Mouse (Mus musculus) heart, embryonic 11.5 days (tissue): Measurements from ENCODE around the gene Gins2. TPM values are rescaled to one million over a fixed set of nuclear protein-coding genes. Genes with fewer than 3 reads are reported as not detected.

Source experiments
- ATAC-seq: fragments of 200-750 bp; cut with Nextera tagmentation; replicated peaks from 2 replicates; pipeline ENCODE4 v1.8.0; 2017; ENCODE audit warnings: moderate library complexity; ENCODE audit not compliant: insufficient number of reproducible peaks, low FRiP score, low TSS enrichment
- H3K27ac ChIP-seq: fragments of 300-500 bp; sonication (generic); 2 replicates; pipeline ENCODE4 v1.5.1; 2014; ENCODE audit warnings: mild to moderate bottlenecking, low read depth, low read length
- H3K27me3 ChIP-seq: fragments of 300-500 bp; sonication (generic); 2 replicates; pipeline ENCODE4 v1.6.1; 2014; ENCODE audit warnings: mild to moderate bottlenecking, low read length, mixed read lengths; ENCODE audit not compliant: control insufficient read depth, insufficient read depth
- H3K36me3 ChIP-seq: fragments of 300-500 bp; sonication (generic); 2 replicates; pipeline ENCODE4 v1.6.1; 2014; ENCODE audit warnings: mild to moderate bottlenecking, low read length, moderate library complexity, mixed read lengths; ENCODE audit not compliant: control insufficient read depth, insufficient read depth
- H3K4me1 ChIP-seq: fragments of 300-500 bp; sonication (generic); 2 replicates; pipeline ENCODE4 v1.6.1; 2014; ENCODE audit warnings: low read length; ENCODE audit not compliant: control insufficient read depth, insufficient read depth
- H3K4me2 ChIP-seq: fragments of 300-500 bp; sonication (generic); 2 replicates; pipeline ENCODE4 v1.6.1; 2014; ENCODE audit warnings: mild to moderate bottlenecking, moderate library complexity
- H3K4me3 ChIP-seq: fragments of 300-500 bp; sonication (generic); 2 replicates; pipeline ENCODE4 v1.5.1; 2014; ENCODE audit warnings: low read depth, low read length
- H3K9ac ChIP-seq: fragments of 300-500 bp; sonication (generic); 2 replicates; pipeline ENCODE4 v1.6.1; 2014; ENCODE audit warnings: mild to moderate bottlenecking, low read depth, low read length, moderate library complexity
- H3K9me3 ChIP-seq: fragments of 300-500 bp; sonication (generic); replicated peaks from 2 replicates; pipeline ENCODE4 v1.6.1; 2016; ENCODE audit warnings: low read length; ENCODE audit not compliant: control insufficient read depth
- WGBS: fragments of 180-500 bp; shearing (Covaris S2); extraction: QIAGEN DNeasy Blood & Tissue Kit; methylation state at CpG from one replicate; pipeline ENCODE4 v1.1.7; 2014; ENCODE audit not compliant: insufficient replicate concordance; 5-methylcytosine and 5-hydroxymethylcytosine counted together
- polyA plus RNA-seq: library from polyadenylated mRNA; unstranded; fragments of >200 nt; fragmentation: Nextera tagmentation; extraction: Ambion mirVana; gene quantifications from 2 replicates; pipeline ENCODE4 v1.2.1, GENCODE M21; 2014

Gene Gins2
- polyA plus RNA-seq, 1 experiment from 2014 or later: 82.7 TPM

DNA sequence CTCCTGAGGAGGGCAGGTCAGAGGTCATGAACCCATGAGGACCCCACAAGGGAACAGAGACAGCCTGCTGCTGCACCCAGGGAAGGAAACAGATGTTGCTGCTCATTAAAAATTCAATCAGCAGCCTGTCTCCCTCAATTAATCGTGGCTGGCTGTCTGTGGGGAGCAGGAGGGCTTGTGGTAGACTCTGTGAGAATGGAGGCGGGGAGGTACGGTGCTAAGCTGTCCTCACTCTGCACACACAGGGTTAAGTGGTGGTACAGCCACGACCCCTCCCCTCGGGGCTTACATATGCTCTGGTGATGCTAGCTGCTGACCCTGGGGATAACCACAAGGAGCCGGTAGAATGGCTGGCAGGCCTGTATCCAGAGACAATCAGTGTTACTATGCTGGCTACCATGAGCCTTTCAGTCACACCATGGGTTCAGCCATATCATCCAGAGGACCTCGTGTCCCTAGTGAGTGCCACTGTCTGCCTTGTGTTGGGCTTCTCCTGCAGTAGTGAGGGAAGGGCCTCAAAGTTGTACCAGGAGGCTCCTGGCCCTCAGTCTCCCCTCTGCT, 23.9 kb downstream of the Gins2 start:
- Histone ChIP-seq H3K9ac (peak overlapping the region; percentile 35; the same call in 1 of the 2 replicates), H3K36me3 (peaks cover 32% of the 10 kb centered on the region)

DNA sequence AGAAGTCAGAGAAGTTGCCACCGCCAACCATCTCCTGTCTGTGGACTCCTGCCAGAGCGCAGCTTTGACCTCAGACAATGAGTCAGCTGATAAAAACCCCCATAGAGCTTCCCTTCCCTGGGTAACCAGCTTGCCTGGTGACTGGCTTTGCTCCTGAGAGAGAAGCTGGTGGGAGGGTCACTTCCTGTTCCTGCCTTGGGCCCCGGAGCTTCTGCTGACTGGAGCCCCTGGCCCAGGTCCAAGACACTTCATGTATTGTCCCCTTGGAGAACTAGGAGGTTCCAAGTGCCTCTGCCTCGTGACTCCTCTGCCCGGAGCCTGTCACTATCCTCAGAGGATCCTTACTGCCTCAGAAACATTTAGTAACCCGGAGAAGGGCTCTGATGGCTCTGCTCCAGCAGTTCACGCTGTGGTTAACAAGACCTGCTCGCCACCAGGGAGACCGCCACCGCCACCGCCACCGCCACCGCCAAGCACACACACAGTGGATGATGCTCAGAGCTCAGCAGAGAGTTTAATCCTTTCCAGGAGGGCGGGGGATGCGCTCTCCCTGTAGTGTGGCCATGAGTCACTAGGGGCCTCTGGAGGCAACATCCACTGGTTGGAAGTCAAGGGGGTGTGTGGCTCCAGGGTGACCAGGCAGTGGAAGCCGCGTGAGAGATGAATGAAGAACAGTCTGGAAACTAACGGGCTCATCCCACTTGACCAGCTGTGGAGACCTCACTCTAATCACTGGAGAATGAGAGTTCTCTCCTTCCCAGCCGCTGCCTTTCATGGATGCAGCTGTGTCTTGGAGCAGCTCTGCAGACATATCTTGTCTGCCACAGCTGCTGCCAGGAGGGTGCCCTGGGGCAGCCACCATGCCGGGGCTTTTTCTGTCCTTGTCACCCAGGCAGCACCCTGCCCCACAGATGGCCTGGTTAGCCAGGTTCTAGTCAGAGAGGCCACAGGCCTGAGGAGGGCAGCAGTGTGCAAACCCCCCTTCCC, 25.0 kb downstream of the Gins2 start:
- H3K27ac ChIP-seq: peak overlapping the region; percentile 95
- H3K27me3 ChIP-seq: no peaks in the 10 kb centered on the region
- H3K4me2 ChIP-seq: peak overlapping the region; percentile 51
- ATAC-seq: peak; percentile 63
- H3K4me1 ChIP-seq: peaks cover 66% of the 10 kb centered on the region
- peak overlapping the region; percentile 4 for H3K4me3 ChIP-seq
- 22% methylated on average over 20 of the region's 20 CpGs for WGBS
- H3K36me3 ChIP-seq: peaks cover 28% of the 10 kb centered on the region
- H3K9me3 ChIP-seq: no peaks in the 10 kb centered on the region
- peak overlapping the region; percentile 52; the same call in 1 of the 2 replicates for H3K9ac ChIP-seq

More for the DNA sequence above, 23.9 kb downstream of the Gins2 start:
- Histone ChIP-seq H3K27me3 (no peaks in the 10 kb centered on the region), H3K4me1 (peaks cover 61% of the 10 kb centered on the region), H3K9me3 (no peaks in the 10 kb centered on the region), H3K27ac (peak overlapping the region; percentile 95), H3K4me2 (no peak overlapping the region), H3K4me3 (no peak overlapping the region)
- no peak for ATAC-seq
- WGBS: 36% methylated on average over 7 of the region's 7 CpGs

DNA sequence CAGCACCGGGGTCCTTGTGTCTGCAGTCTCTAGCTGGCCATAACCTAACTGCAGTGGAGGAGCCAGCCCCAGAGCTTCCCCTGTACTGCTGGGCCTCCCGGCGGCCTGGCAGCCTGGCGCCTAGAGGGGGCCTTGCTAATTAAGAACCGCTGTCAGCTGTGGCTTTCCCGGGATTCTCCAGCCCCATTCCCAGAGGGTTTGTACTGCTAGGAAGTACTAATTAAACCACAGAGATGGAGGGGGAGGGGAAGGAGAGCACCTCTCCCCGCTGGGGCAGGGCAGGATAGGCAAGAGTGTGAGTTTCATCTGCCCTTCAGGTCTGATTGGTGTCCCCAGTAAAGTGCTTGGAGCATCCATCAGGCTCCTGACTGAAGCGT, 25.8 kb downstream of the Gins2 start:
- Histone ChIP-seq H3K9ac (0 out of 2 replicates have a peak overlapping the region, but pooled peaks have one; percentile 47), H3K4me1 (peaks cover 74% of the 10 kb centered on the region), H3K27me3 (no peaks in the 10 kb centered on the region), H3K4me3 (no peak overlapping the region), H3K27ac (peak overlapping the region; percentile 95), H3K36me3 (peaks cover 20% of the 10 kb centered on the region), H3K9me3 (no peaks in the 10 kb centered on the region), H3K4me2 (peak overlapping the region; percentile 51)
- 10% methylated on average over 8 of the region's 8 CpGs for WGBS
- ATAC-seq: no peak

DNA sequence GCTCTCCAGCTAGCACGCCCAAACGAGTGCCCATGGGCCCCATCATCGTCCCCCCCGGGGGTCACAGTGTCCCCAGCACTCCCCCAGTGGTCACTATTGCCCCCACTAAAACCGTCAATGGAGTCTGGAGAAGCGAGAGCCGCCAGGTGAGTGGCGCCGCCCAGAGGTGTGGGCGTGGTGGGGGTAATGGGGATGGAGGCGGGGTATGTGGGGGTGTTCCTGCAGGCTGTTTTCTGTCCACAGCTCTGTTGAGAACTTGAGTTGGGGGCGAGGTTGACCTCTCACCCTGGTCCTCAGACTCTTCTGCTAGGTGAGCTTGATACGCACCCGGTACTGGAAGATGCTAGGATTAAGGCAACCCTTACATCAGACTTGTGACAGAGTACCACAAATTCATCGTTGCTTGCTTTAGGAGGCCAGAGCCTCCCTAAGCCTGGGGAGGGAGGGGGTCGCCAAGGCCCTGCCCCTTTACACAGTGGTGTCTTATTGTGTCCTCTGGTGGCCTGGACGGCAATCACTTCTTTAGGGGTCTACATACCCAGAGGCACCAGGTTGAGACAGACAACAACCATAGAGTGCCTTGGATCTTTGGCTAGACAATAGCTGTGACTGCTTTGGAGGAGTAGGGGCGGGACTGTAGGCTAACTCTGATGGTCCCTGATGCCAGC, 26.3 kb downstream of the Gins2 start:
- Histone ChIP-seq H3K4me2 (peak overlapping the region; percentile 51; the same call in 1 of the 2 replicates), H3K9me3 (no peaks in the 10 kb centered on the region), H3K27me3 (no peaks in the 10 kb centered on the region), H3K4me3 (no peak overlapping the region), H3K27ac (peak overlapping the region; percentile 95), H3K36me3 (peaks cover 15% of the 10 kb centered on the region), H3K4me1 (peaks cover 79% of the 10 kb centered on the region), H3K9ac (peak overlapping the region; percentile 13; the same call in 1 of the 2 replicates)
- no peak for ATAC-seq
- 76% methylated on average over 18 of the region's 18 CpGs for WGBS

DNA sequence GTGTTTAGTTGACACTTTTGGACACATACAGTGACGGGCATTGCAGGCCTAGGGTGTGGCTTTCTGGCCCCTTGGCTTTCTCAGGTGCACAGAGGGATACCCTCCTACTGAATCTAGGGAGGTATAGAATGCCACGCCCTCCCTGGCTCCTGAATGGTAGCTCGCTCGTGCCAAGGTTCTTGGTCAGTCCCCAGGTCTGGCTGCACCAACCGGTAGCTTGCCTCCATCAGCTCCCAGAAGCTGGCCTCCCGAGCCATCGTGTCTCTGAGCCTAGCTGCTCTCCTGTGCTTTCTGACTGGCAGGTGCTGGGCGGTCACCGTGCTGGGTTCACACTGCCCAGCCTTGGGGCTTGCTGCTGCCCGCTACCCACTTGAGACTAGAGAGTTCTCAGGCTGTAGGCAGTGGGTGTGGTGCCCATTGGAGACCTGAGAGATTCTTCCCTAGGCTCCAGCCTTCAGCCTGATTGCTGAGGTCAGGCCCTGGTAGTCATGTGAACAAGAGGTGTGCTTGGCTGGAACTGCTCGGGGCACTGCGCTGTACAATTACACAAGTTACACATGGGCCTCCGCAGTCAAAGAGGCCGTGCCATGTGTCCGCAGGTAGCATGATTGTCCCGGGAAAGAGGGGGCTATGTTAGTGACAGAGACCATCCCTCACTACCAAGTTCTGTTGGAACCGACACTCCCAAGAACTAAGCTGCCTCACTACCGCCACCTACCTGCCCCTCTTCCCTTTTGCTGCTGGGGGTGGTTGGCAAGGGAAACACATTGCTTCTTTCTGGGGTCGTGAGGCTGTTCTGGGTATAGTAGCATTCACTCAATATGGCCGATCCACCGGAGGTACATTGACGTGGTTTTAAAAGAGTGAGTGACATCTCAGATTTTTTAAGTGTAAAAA, 27.3 kb downstream of the Gins2 start:
- H3K4me3 ChIP-seq: no peak overlapping the region
- H3K9me3 ChIP-seq: no peaks in the 10 kb centered on the region
- H3K27me3 ChIP-seq: no peaks in the 10 kb centered on the region
- no peak for ATAC-seq
- H3K36me3 ChIP-seq: peaks cover 6% of the 10 kb centered on the region
- H3K4me2 ChIP-seq: no peak overlapping the region
- H3K9ac ChIP-seq: no peak overlapping the region
- H3K27ac ChIP-seq: peak overlapping the region; percentile 95; the same call in 1 of the 2 replicates
- peaks cover 89% of the 10 kb centered on the region for H3K4me1 ChIP-seq
- WGBS: 74% methylated on average over 22 of the region's 22 CpGs

DNA sequence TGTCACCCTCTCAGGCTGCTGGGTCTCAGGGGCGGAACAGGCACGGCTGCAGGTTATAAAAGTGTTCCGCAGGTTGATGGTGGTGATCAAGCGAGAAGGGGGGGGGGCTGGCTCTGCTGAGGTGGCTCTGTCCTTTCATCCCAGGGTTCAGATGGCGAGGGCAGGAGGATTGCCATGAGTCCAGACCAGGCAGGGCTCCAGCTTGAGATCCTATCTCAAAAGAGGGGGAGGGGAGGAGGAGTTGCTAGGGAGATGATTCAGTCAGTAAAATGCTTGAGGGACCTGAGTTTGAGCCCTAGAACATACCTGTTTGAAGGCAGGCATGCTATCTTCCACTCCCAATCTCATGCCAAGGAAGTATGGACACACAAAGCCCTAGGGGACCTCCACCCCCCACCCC, 28.6 kb downstream of the Gins2 start:
- no peak overlapping the region for H3K4me2 ChIP-seq
- no peak overlapping the region for H3K9ac ChIP-seq
- no peaks in the 10 kb centered on the region for H3K27me3 ChIP-seq
- no peak overlapping the region for H3K27ac ChIP-seq
- H3K4me1 ChIP-seq: peaks cover 98% of the 10 kb centered on the region
- H3K36me3 ChIP-seq: no peaks in the 10 kb centered on the region
- no peak for ATAC-seq
- no peak overlapping the region for H3K4me3 ChIP-seq
- H3K9me3 ChIP-seq: no peaks in the 10 kb centered on the region
- 75% methylated on average over 5 of the region's 5 CpGs for WGBS

DNA sequence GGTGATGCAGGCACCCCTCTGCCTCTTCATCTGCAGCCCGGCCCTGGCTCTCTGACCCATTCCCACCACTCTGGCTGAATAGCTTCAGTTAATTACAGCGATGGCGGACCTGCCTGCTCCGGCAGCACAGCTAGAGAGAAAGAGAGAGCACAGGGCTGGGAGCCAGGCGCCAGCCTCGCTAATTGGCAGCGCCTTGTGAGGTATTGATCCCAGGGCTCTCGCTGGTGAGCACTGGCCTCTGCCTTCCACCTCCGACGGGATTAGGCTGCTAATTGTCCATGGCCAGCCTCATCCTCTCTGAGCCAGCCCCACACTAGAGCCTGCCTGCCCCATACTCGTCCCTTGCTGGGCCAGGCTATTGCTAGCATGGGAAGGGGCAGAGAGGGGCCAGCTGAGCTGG, 29.4 kb downstream of the Gins2 start:
- Histone ChIP-seq H3K9ac (no peak overlapping the region; the same call in 1 of the 2 replicates), H3K36me3 (no peaks in the 10 kb centered on the region), H3K4me2 (no peak overlapping the region), H3K4me3 (no peak overlapping the region), H3K4me1 (peaks cover 98% of the 10 kb centered on the region), H3K27ac (no peak overlapping the region), H3K27me3 (no peaks in the 10 kb centered on the region), H3K9me3 (no peaks in the 10 kb centered on the region)
- WGBS: 57% methylated on average over 11 of the region's 11 CpGs
- ATAC-seq: no peak
